Mouse (Mus musculus) limb, embryonic 11.5 days (tissue): ENCODE results near the gene Tectb. TPM values are rescaled to one million over a fixed set of nuclear protein-coding genes. Genes with fewer than 3 reads are reported as not detected.

Source experiments
- ATAC-seq: fragments of 200-750 bp; cut with Nextera tagmentation; 2 replicates; pipeline ENCODE4 v1.8.0; 2017; ENCODE audit warnings: low read depth; ENCODE audit not compliant: insufficient number of reproducible peaks, low FRiP score, low TSS enrichment
- DNase-seq: peaks from one replicate; pipeline ENCODE4 v3.0.0-alpha.2; 2015; ENCODE audit warnings: low spot score
- H3K27ac ChIP-seq: fragments of 300-500 bp; sonication (generic); replicated peaks from 2 replicates; pipeline ENCODE4 v1.5.1; 2014; ENCODE audit warnings: low read depth, mild to moderate bottlenecking, low read length
- H3K27me3 ChIP-seq: fragments of 300-500 bp; sonication (generic); 2 replicates; pipeline ENCODE4 v1.6.1; 2014; ENCODE audit warnings: mild to moderate bottlenecking, low read length, mixed read lengths; ENCODE audit not compliant: control insufficient read depth, insufficient read depth
- H3K36me3 ChIP-seq: fragments of 300-500 bp; sonication (generic); 2 replicates; pipeline ENCODE4 v1.6.1; 2014; ENCODE audit warnings: mild to moderate bottlenecking, low read length, moderate library complexity, mixed read lengths; ENCODE audit not compliant: control insufficient read depth, insufficient read depth
- H3K4me1 ChIP-seq: fragments of 300-500 bp; sonication (generic); 2 replicates; pipeline ENCODE4 v1.6.1; 2014; ENCODE audit warnings: low read length, mixed read lengths; ENCODE audit not compliant: control insufficient read depth, insufficient read depth
- H3K4me2 ChIP-seq: fragments of 300-500 bp; sonication (generic); 2 replicates; pipeline ENCODE4 v1.6.1; 2014; ENCODE audit warnings: low read depth, mild to moderate bottlenecking, moderate library complexity; ENCODE audit not compliant: severe bottlenecking
- H3K4me3 ChIP-seq: fragments of 300-500 bp; sonication (generic); 2 replicates; pipeline ENCODE4 v1.5.1; 2014; ENCODE audit warnings: low read depth, low read length
- H3K9ac ChIP-seq: fragments of 300-500 bp; sonication (generic); 2 replicates; pipeline ENCODE4 v1.6.1; 2014; ENCODE audit warnings: mild to moderate bottlenecking, low read length
- H3K9me3 ChIP-seq: fragments of 300-500 bp; sonication (generic); 2 replicates; pipeline ENCODE4 v1.6.1; 2016; ENCODE audit warnings: low read length; ENCODE audit not compliant: control insufficient read depth
- WGBS: fragments of 180-500 bp; shearing (Covaris S2); extraction: QIAGEN DNeasy Blood & Tissue Kit; methylation state at CpG from one replicate; pipeline ENCODE4 v1.1.7; 2014; 5-methylcytosine and 5-hydroxymethylcytosine counted together
- polyA plus RNA-seq: library from polyadenylated mRNA; unstranded; fragments of >200 nt; fragmentation: Nextera tagmentation; extraction: Ambion mirVana; gene quantifications from 2 replicates; pipeline ENCODE4 v1.2.1, GENCODE M21; 2014

Tectb gene
- not detected in 2 replicates for polyA plus RNA-seq

GRCm38 (mm10) chr19:55180433-55180832 is at the start of gene Tectb:
Gene Tectb, plus strand, starts transcription at chr19:55180733.
- 87% methylated on average over 5 of the region's 5 CpGs for WGBS
- DNase-seq (no peak), ATAC-seq (no peak)
- no peaks in the 10 kb centered on the region for H3K9me3 ChIP-seq
- no peaks in the 10 kb centered on the region for H3K36me3 ChIP-seq
- no peak within 1 kb of the TSS for H3K4me2 ChIP-seq
- H3K4me3 ChIP-seq = no peak within 1 kb of the TSS
- no peak within 1 kb of the TSS for H3K9ac ChIP-seq
- no peaks in the 10 kb centered on the region for H3K27me3 ChIP-seq
- H3K27ac ChIP-seq = no peak within 1 kb of the TSS
- no peaks in the 10 kb centered on the region for H3K4me1 ChIP-seq

- H3K4me1 ChIP-seq = no peaks in the 10 kb centered on the region
- no peak for DNase-seq
- WGBS = 43% methylated on average over 1 of the region's 1 CpGs
- no peaks in the 10 kb centered on the region for H3K36me3 ChIP-seq
- H3K9ac ChIP-seq = no peak overlapping the region
- no peak overlapping the region for H3K27ac ChIP-seq
- H3K27me3 ChIP-seq = no peaks in the 10 kb centered on the region
- no peaks in the 10 kb centered on the region for H3K9me3 ChIP-seq
- no peak overlapping the region for H3K4me2 ChIP-seq
- no peak for ATAC-seq
- no peak overlapping the region for H3K4me3 ChIP-seq
These were observed 48.8 kb upstream of the Tectb start for GRCm38 (mm10) chr19:55131747-55132146.

- Histone ChIP-seq H3K27ac (no peak overlapping the region), H3K9me3 (no peaks in the 10 kb centered on the region), H3K9ac (no peak overlapping the region), H3K4me2 (no peak overlapping the region), H3K4me1 (no peaks in the 10 kb centered on the region), H3K36me3 (no peaks in the 10 kb centered on the region), H3K4me3 (no peak overlapping the region), H3K27me3 (no peaks in the 10 kb centered on the region)
- DNase-seq (no peak), ATAC-seq (no peak)
- 71% methylated on average over 3 of the region's 3 CpGs for WGBS
These were observed 48.1 kb upstream of the Tectb start for GRCm38 (mm10) chr19:55132476-55132875.

- Histone ChIP-seq H3K4me2 (no peak overlapping the region), H3K4me3 (no peak overlapping the region), H3K9me3 (no peaks in the 10 kb centered on the region), H3K4me1 (no peaks in the 10 kb centered on the region), H3K27me3 (no peaks in the 10 kb centered on the region), H3K36me3 (no peaks in the 10 kb centered on the region), H3K9ac (no peak overlapping the region), H3K27ac (no peak overlapping the region)
- 73% methylated on average over 9 of the region's 9 CpGs for WGBS
- no peak for ATAC-seq
- no peak for DNase-seq
These were observed 46.0 kb upstream of the Tectb start for GRCm38 (mm10) chr19:55134521-55134920.

GRCm38 (mm10) chr19:55135918-55136317 is 44.6 kb upstream of the Tectb start:
- Histone ChIP-seq H3K27me3 (no peaks in the 10 kb centered on the region), H3K4me2 (no peak overlapping the region), H3K9me3 (no peaks in the 10 kb centered on the region), H3K4me3 (no peak overlapping the region), H3K4me1 (no peaks in the 10 kb centered on the region), H3K9ac (no peak overlapping the region), H3K36me3 (no peaks in the 10 kb centered on the region), H3K27ac (no peak overlapping the region)
- no peak for ATAC-seq
- DNase-seq = no peak
- WGBS = 92% methylated on average over 3 of the region's 3 CpGs

GRCm38 (mm10) chr19:55136693-55137427 is 43.7 kb upstream of the Tectb start:
- WGBS = 56% methylated on average over 4 of the region's 4 CpGs
- Histone ChIP-seq H3K9ac (no peak overlapping the region), H3K4me1 (no peaks in the 10 kb centered on the region), H3K27me3 (no peaks in the 10 kb centered on the region), H3K4me3 (no peak overlapping the region), H3K4me2 (no peak overlapping the region), H3K36me3 (no peaks in the 10 kb centered on the region), H3K27ac (no peak overlapping the region), H3K9me3 (no peaks in the 10 kb centered on the region)
- DNase-seq (no peak), ATAC-seq (no peak)

GRCm38 (mm10) chr19:55137884-55138283 is 42.6 kb upstream of the Tectb start:
- Histone ChIP-seq H3K9ac (no peak overlapping the region), H3K36me3 (no peaks in the 10 kb centered on the region), H3K27me3 (no peaks in the 10 kb centered on the region), H3K4me2 (no peak overlapping the region), H3K9me3 (no peaks in the 10 kb centered on the region), H3K4me3 (no peak overlapping the region), H3K27ac (no peak overlapping the region), H3K4me1 (no peaks in the 10 kb centered on the region)
- WGBS = 62% methylated on average over 7 of the region's 7 CpGs
- DNase-seq (no peak), ATAC-seq (no peak)

- Histone ChIP-seq H3K4me1 (no peaks in the 10 kb centered on the region), H3K27ac (no peak overlapping the region), H3K9ac (no peak overlapping the region), H3K9me3 (no peaks in the 10 kb centered on the region), H3K36me3 (no peaks in the 10 kb centered on the region), H3K4me3 (no peak overlapping the region), H3K27me3 (no peaks in the 10 kb centered on the region), H3K4me2 (no peak overlapping the region)
- DNase-seq (no peak), ATAC-seq (no peak)
- WGBS = 82% methylated on average over 7 of the region's 7 CpGs
These were observed 42.0 kb upstream of the Tectb start for GRCm38 (mm10) chr19:55138506-55138905.

GRCm38 (mm10) chr19:55139301-55139700 is 41.2 kb upstream of the Tectb start:
- DNase-seq = no peak
- 81% methylated on average over 7 of the region's 7 CpGs for WGBS
- no peak for ATAC-seq
- H3K4me3 ChIP-seq = no peak overlapping the region
- no peaks in the 10 kb centered on the region for H3K9me3 ChIP-seq
- H3K4me1 ChIP-seq = no peaks in the 10 kb centered on the region
- H3K27ac ChIP-seq = no peak overlapping the region
- H3K4me2 ChIP-seq = no peak overlapping the region
- H3K27me3 ChIP-seq = no peaks in the 10 kb centered on the region
- no peaks in the 10 kb centered on the region for H3K36me3 ChIP-seq
- H3K9ac ChIP-seq = no peak overlapping the region
